In genomic region chr5:150196211-150196585, GRCm38 (mm10) we compare ENCODE assay signal across 8 mouse cellular contexts.
A peak's percentile ranks its signal among the peaks of the same experiment; 100 is the strongest.
DNase-seq lines count a peak whose midpoint lies in the region; ATAC-seq and TF ChIP-seq lines count a peak whose summit lies in the region.

No protein-coding gene starts in this region.

- TF ChIP-seq POLR2A in MEL (IDR thresholded peaks at IDR 0.05; ENCODE audit: control insufficient read depth in 1 of 2, insufficient read depth in 1 of 2, low read depth in 1 of 2, low read length in 2 of 2, poor library complexity in 1 of 2) (no peak), myocyte (IDR thresholded peaks at IDR 0.05; ENCODE audit: insufficient read length, low read depth) (no peak)
- no peak for TF ChIP-seq POLR2A in brain, embryonic 14.5 days (IDR thresholded peaks at IDR 0.05; ENCODE audit: borderline replicate concordance, extremely low read depth, insufficient read depth, insufficient read length, poor library complexity, severe bottlenecking)

- H3K9me3 ChIP-seq in MEL (replicated peaks; ENCODE audit: insufficient read depth, low read length), result no peaks in the 10 kb centered on the region
- no peaks in the 10 kb centered on the region for H3K9me3 ChIP-seq in liver, embryonic 12.5 days (replicated peaks)

- 1% methylated on average over 6 of the region's 6 CpGs for WGBS in liver, embryonic 12.5 days (ENCODE audit: insufficient replicate concordance)

- peak overlapping the region; percentile 65 for H3K9ac ChIP-seq in MEL (ENCODE audit: control insufficient read depth, low read depth, low read length, poor library complexity, severe bottlenecking)
- H3K9ac ChIP-seq in liver, embryonic 12.5 days, result no peak overlapping the region; the same call in 1 of the 2 replicates

- TF ChIP-seq EP300 in MEL (IDR thresholded peaks at IDR 0.05; ENCODE audit: low read depth in 1 of 2, low read length in 2 of 2), result 0 out of 4 replicates have a peak, but pooled peaks of 1 of the 2 experiments have one; percentile 9

- peaks cover 0 to 4% of the 10 kb centered on the region in 2 experiments; a peak in 1 of 4 replicates for H3K36me3 ChIP-seq in MEL (ENCODE audit: control insufficient read depth in 1 of 2, insufficient read depth in 2 of 2, low read length in 2 of 2)
- H3K36me3 ChIP-seq in liver, embryonic 12.5 days, result no peaks in the 10 kb centered on the region
- no peaks in the 10 kb centered on the region for H3K36me3 ChIP-seq in myocyte (ENCODE audit: control insufficient read depth, insufficient read depth)

- H3K4me3 ChIP-seq in MEL (ENCODE audit: control insufficient read depth in 1 of 2, insufficient read depth in 1 of 2, low read depth in 2 of 2, low read length in 2 of 2) (peak overlapping the region; percentile 63 to 77), myocyte (peak overlapping the region; percentile 3)
- H3K4me3 ChIP-seq in liver, embryonic 12.5 days, result peak overlapping the region; percentile 56

- peak; percentile 86 for DNase-seq in MEL (ENCODE audit: low read depth, low spot score)
- DNase-seq in brain, embryonic 14.5 days (ENCODE audit: low read depth), result peak; percentile 63
- peak; percentile 17 for DNase-seq in gastrocnemius, postnatal 10 days
- peak; percentile 22 for DNase-seq in hindlimb bud, embryonic 11.5 days (ENCODE audit: extremely low spot score, low read depth, low spot score)
- DNase-seq in right cerebral cortex, adult 2 months (ENCODE audit: low spot score in 2 of 2), result no peak
- no peak for DNase-seq in thymus, adult 18-20 months

- peak; percentile 69 for ATAC-seq in liver, embryonic 12.5 days

- 0 out of 4 replicates have a peak, but pooled peaks cover 0 to 6% of the 10 kb centered on the region in 2 experiments for H3K4me1 ChIP-seq in MEL (ENCODE audit: control insufficient read depth in 1 of 2, insufficient read depth in 2 of 2, low read length in 2 of 2)
- H3K4me1 ChIP-seq in liver, embryonic 12.5 days, result peaks cover 14% of the 10 kb centered on the region

- H3K79me2 ChIP-seq in MEL (ENCODE audit: control insufficient read depth, insufficient read depth, low read length, poor library complexity), result no peaks in the 10 kb centered on the region
- no peaks in the 10 kb centered on the region for H3K79me2 ChIP-seq in myocyte (ENCODE audit: control insufficient read depth, insufficient read depth)

- no peak overlapping the region; the same call in 1 of the 2 replicates for H3K27ac ChIP-seq in MEL (ENCODE audit: control insufficient read depth, low read depth, low read length)
- H3K27ac ChIP-seq in liver, embryonic 12.5 days, result no peak overlapping the region

- H3K27me3 ChIP-seq in MEL (ENCODE audit: control insufficient read depth in 1 of 2, insufficient read depth in 2 of 2, low read length in 2 of 2) (no peaks in the 10 kb centered on the region), myocyte (ENCODE audit: control insufficient read depth, insufficient read depth, insufficient read length) (no peaks in the 10 kb centered on the region)
- no peaks in the 10 kb centered on the region; the same call in 1 of the 2 replicates for H3K27me3 ChIP-seq in liver, embryonic 12.5 days (replicated peaks)

- no peak for TF ChIP-seq CTCF in MEL (IDR thresholded peaks at IDR 0.05 in 2 of 3, conservative IDR thresholded peaks at IDR 0.05 in 1 of 3; ENCODE audit: control insufficient read depth in 1 of 3, insufficient read depth in 1 of 3, low read depth in 2 of 3, low read length in 3 of 3, poor library complexity in 1 of 3, severe bottlenecking in 1 of 3)
- TF ChIP-seq CTCF in brain, embryonic 14.5 days (IDR thresholded peaks at IDR 0.05; ENCODE audit: borderline replicate concordance, extremely low read depth, insufficient read depth, insufficient read length), result no peak

- H3ac ChIP-seq in myocyte (ENCODE audit: control insufficient read depth, insufficient read length), result no peak overlapping the region

- H3K4me2 ChIP-seq in liver, embryonic 12.5 days, result peak overlapping the region; percentile 74
- peak overlapping the region; percentile 71 for H3K4me2 ChIP-seq in myocyte (ENCODE audit: low read depth)

- TF ChIP-seq RAD21 in MEL (IDR thresholded peaks at IDR 0.05; ENCODE audit: low read depth, low read length), result no peak

TF ChIP-seq in MEL, 35 proteins besides CTCF, POLR2A, EP300 and RAD21:
- TF ChIP-seq MYB (IDR thresholded peaks at IDR 0.05; ENCODE audit: low read depth, low read length) (peak; percentile 14; the same call in 1 of the 2 replicates), MAZ (IDR thresholded peaks at IDR 0.05; ENCODE audit: low read depth, low read length) (0 out of 2 replicates have a peak, but pooled peaks have one; percentile 25), ETS1 (IDR thresholded peaks at IDR 0.05; ENCODE audit: low read depth, low read length) (peak; percentile 16; the same call in 1 of the 2 replicates), SIN3A (IDR thresholded peaks at IDR 0.05; ENCODE audit: low read length) (no peak), MYC (IDR thresholded peaks at IDR 0.05; ENCODE audit: low read depth, low read length) (no peak), TBP (IDR thresholded peaks at IDR 0.05; ENCODE audit: low read depth, low read length) (peak; percentile 39), POLR2AphosphoS5 (IDR thresholded peaks at IDR 0.05; ENCODE audit: borderline replicate concordance, low read depth, low read length) (no peak), ZC3H11A (IDR thresholded peaks at IDR 0.05; ENCODE audit: low read depth, low read length) (no peak)

TF ChIP-seq in myocyte, 11 proteins besides CTCF, POLR2A, EP300 and RAD21:
- no peak for TF ChIP-seq POLR2AphosphoS2 (IDR thresholded peaks at IDR 0.05; ENCODE audit: insufficient read length, low read depth)
- TF ChIP-seq USF1 (IDR thresholded peaks at IDR 0.05; ENCODE audit: low read depth), result no peak
- TF ChIP-seq REST (IDR thresholded peaks at IDR 0.05; ENCODE audit: insufficient read depth, insufficient read length), result no peak
- no peak for TF ChIP-seq CEBPB (IDR thresholded peaks at IDR 0.05; ENCODE audit: insufficient read depth, poor library complexity, severe bottlenecking)
- TF ChIP-seq E2F4 (IDR thresholded peaks at IDR 0.05; ENCODE audit: insufficient read depth), result no peak
- TF ChIP-seq MAX (IDR thresholded peaks at IDR 0.05; ENCODE audit: low read depth), result no peak
- no peak for TF ChIP-seq SRF (IDR thresholded peaks at IDR 0.05; ENCODE audit: control insufficient read depth, insufficient read length, low read depth)
- no peak for TF ChIP-seq MYOG (IDR thresholded peaks at IDR 0.05; ENCODE audit: control insufficient read depth in 1 of 3, insufficient read depth in 1 of 3, insufficient read length in 2 of 3, low read depth in 2 of 3)
TF ChIP-seq in myocyte: peak in this region for 0.

Comparison
In these comparisons a context has a peak if more than half of its experiments do, and no peak if none do; other contexts are left out.
1. DNase-seq: peak in MEL (single experiment), brain, embryonic 14.5 days (single experiment), gastrocnemius, postnatal 10 days (single experiment) and hindlimb bud, embryonic 11.5 days (single experiment); none in right cerebral cortex, adult 2 months (0 of 2) and thymus, adult 18-20 months (0 of 2).
2. H3K4me3 ChIP-seq: peak in every context shown above with its lines; median percentile 70 in MEL; 56 in liver, embryonic 12.5 days; 3 in myocyte.